Mouse (Mus musculus): ENCODE results near the gene Blm. TPM values are rescaled to one million over a fixed set of nuclear protein-coding genes. Genes with fewer than 3 reads are reported as not detected.

Blm gene
- polyA plus RNA-seq, 1 experiment from 2014 or later = 12.9 TPM

- H3K4me2 ChIP-seq (ENCODE audit: low read length) = no peak overlapping the region
- H3K9me3 ChIP-seq (ENCODE audit: control insufficient read depth, low read length) = no peaks in the 10 kb centered on the region
- no peak overlapping the region for H3K9ac ChIP-seq (replicated peaks; ENCODE audit: low read length)
- ATAC-seq (ENCODE audit: low FRiP score, low TSS enrichment) = no peak
- no peak overlapping the region for H3K4me3 ChIP-seq (replicated peaks; ENCODE audit: low read depth, low read length)
- H3K36me3 ChIP-seq (ENCODE audit: control insufficient read depth, insufficient read depth, low read length) = no peaks in the 10 kb centered on the region
- 0 out of 2 replicates have a peak, but pooled peaks cover 10% of the 10 kb centered on the region for H3K4me1 ChIP-seq (ENCODE audit: control insufficient read depth, insufficient read depth, low read length)
- DNase-seq = no peak
- H3K27ac ChIP-seq (replicated peaks; ENCODE audit: low read depth, low read length) = no peak overlapping the region
- WGBS = 83% methylated on average over 8 of the region's 8 CpGs
- H3K27me3 ChIP-seq (ENCODE audit: control insufficient read depth, insufficient read depth, low read length) = no peaks in the 10 kb centered on the region
Measured at GRCm38 (mm10) chr7:80567982-80568381, 33.1 kb upstream of the Blm start.

- 79% methylated on average over 5 of the region's 5 CpGs for WGBS
- Histone ChIP-seq H3K9ac (replicated peaks; ENCODE audit: low read length) (no peak overlapping the region), H3K4me3 (replicated peaks; ENCODE audit: low read depth, low read length) (no peak overlapping the region), H3K27me3 (ENCODE audit: control insufficient read depth, insufficient read depth, low read length) (no peaks in the 10 kb centered on the region), H3K36me3 (ENCODE audit: control insufficient read depth, insufficient read depth, low read length) (no peaks in the 10 kb centered on the region), H3K9me3 (ENCODE audit: control insufficient read depth, low read length) (no peaks in the 10 kb centered on the region), H3K4me2 (ENCODE audit: low read length) (no peak overlapping the region), H3K4me1 (ENCODE audit: control insufficient read depth, insufficient read depth, low read length) (no peaks in the 10 kb centered on the region), H3K27ac (replicated peaks; ENCODE audit: low read depth, low read length) (no peak overlapping the region)
- no peak for ATAC-seq (ENCODE audit: low FRiP score, low TSS enrichment)
- DNase-seq = no peak
Measured at GRCm38 (mm10) chr7:80561931-80562330, 27.0 kb upstream of the Blm start.

GRCm38 (mm10) chr7:80561271-80561670 is 26.4 kb upstream of the Blm start:
- 85% methylated on average over 9 of the region's 9 CpGs for WGBS
- Histone ChIP-seq H3K27ac (replicated peaks; ENCODE audit: low read depth, low read length) (no peak overlapping the region), H3K36me3 (ENCODE audit: control insufficient read depth, insufficient read depth, low read length) (no peaks in the 10 kb centered on the region), H3K27me3 (ENCODE audit: control insufficient read depth, insufficient read depth, low read length) (no peaks in the 10 kb centered on the region), H3K9me3 (ENCODE audit: control insufficient read depth, low read length) (no peaks in the 10 kb centered on the region), H3K4me2 (ENCODE audit: low read length) (no peak overlapping the region), H3K9ac (replicated peaks; ENCODE audit: low read length) (no peak overlapping the region), H3K4me3 (replicated peaks; ENCODE audit: low read depth, low read length) (no peak overlapping the region), H3K4me1 (ENCODE audit: control insufficient read depth, insufficient read depth, low read length) (no peaks in the 10 kb centered on the region)
- no peak for DNase-seq
- no peak for ATAC-seq (ENCODE audit: low FRiP score, low TSS enrichment)

- no peak overlapping the region for H3K4me3 ChIP-seq (replicated peaks; ENCODE audit: low read depth, low read length)
- no peak for DNase-seq
- no peaks in the 10 kb centered on the region for H3K27me3 ChIP-seq (ENCODE audit: control insufficient read depth, insufficient read depth, low read length)
- WGBS = 69% methylated on average over 5 of the region's 5 CpGs
- H3K36me3 ChIP-seq (ENCODE audit: control insufficient read depth, insufficient read depth, low read length) = no peaks in the 10 kb centered on the region
- no peak overlapping the region for H3K4me2 ChIP-seq (ENCODE audit: low read length)
- H3K27ac ChIP-seq (replicated peaks; ENCODE audit: low read depth, low read length) = no peak overlapping the region
- no peaks in the 10 kb centered on the region for H3K9me3 ChIP-seq (ENCODE audit: control insufficient read depth, low read length)
- no peak for ATAC-seq (ENCODE audit: low FRiP score, low TSS enrichment)
- H3K4me1 ChIP-seq (ENCODE audit: control insufficient read depth, insufficient read depth, low read length) = no peaks in the 10 kb centered on the region
- no peak overlapping the region for H3K9ac ChIP-seq (replicated peaks; ENCODE audit: low read length)
Measured at GRCm38 (mm10) chr7:80558572-80558971, 23.7 kb upstream of the Blm start.

- Histone ChIP-seq H3K4me1 (ENCODE audit: control insufficient read depth, insufficient read depth, low read length) (no peaks in the 10 kb centered on the region), H3K27ac (replicated peaks; ENCODE audit: low read depth, low read length) (no peak overlapping the region), H3K9ac (replicated peaks; ENCODE audit: low read length) (no peak overlapping the region), H3K4me2 (ENCODE audit: low read length) (no peak overlapping the region), H3K4me3 (replicated peaks; ENCODE audit: low read depth, low read length) (no peak overlapping the region), H3K9me3 (ENCODE audit: control insufficient read depth, low read length) (no peaks in the 10 kb centered on the region), H3K36me3 (ENCODE audit: control insufficient read depth, insufficient read depth, low read length) (no peaks in the 10 kb centered on the region), H3K27me3 (ENCODE audit: control insufficient read depth, insufficient read depth, low read length) (no peaks in the 10 kb centered on the region)
- ATAC-seq (ENCODE audit: low FRiP score, low TSS enrichment) (no peak), DNase-seq (no peak)
- WGBS = 64% methylated on average over 8 of the region's 8 CpGs
Measured at GRCm38 (mm10) chr7:80558101-80558500, 23.2 kb upstream of the Blm start.

GRCm38 (mm10) chr7:80557161-80557560 is 22.2 kb upstream of the Blm start:
- Histone ChIP-seq H3K9ac (replicated peaks; ENCODE audit: low read length) (no peak overlapping the region), H3K36me3 (ENCODE audit: control insufficient read depth, insufficient read depth, low read length) (no peaks in the 10 kb centered on the region), H3K27ac (replicated peaks; ENCODE audit: low read depth, low read length) (no peak overlapping the region), H3K9me3 (ENCODE audit: control insufficient read depth, low read length) (no peaks in the 10 kb centered on the region), H3K4me3 (replicated peaks; ENCODE audit: low read depth, low read length) (no peak overlapping the region), H3K27me3 (ENCODE audit: control insufficient read depth, insufficient read depth, low read length) (no peaks in the 10 kb centered on the region), H3K4me2 (ENCODE audit: low read length) (no peak overlapping the region), H3K4me1 (ENCODE audit: control insufficient read depth, insufficient read depth, low read length) (no peaks in the 10 kb centered on the region)
- DNase-seq (no peak), ATAC-seq (ENCODE audit: low FRiP score, low TSS enrichment) (no peak)
- WGBS = 85% methylated on average over 4 of the region's 4 CpGs

GRCm38 (mm10) chr7:80556166-80556565 is 21.2 kb upstream of the Blm start:
- no peak for ATAC-seq (ENCODE audit: low FRiP score, low TSS enrichment)
- 86% methylated on average over 3 of the region's 3 CpGs for WGBS
- H3K4me1 ChIP-seq (ENCODE audit: control insufficient read depth, insufficient read depth, low read length) = no peaks in the 10 kb centered on the region
- no peaks in the 10 kb centered on the region for H3K27me3 ChIP-seq (ENCODE audit: control insufficient read depth, insufficient read depth, low read length)
- H3K27ac ChIP-seq (replicated peaks; ENCODE audit: low read depth, low read length) = no peak overlapping the region
- no peak overlapping the region for H3K4me2 ChIP-seq (ENCODE audit: low read length)
- DNase-seq = no peak
- no peak overlapping the region for H3K9ac ChIP-seq (replicated peaks; ENCODE audit: low read length)
- no peak overlapping the region for H3K4me3 ChIP-seq (replicated peaks; ENCODE audit: low read depth, low read length)
- no peaks in the 10 kb centered on the region for H3K9me3 ChIP-seq (ENCODE audit: control insufficient read depth, low read length)
- H3K36me3 ChIP-seq (ENCODE audit: control insufficient read depth, insufficient read depth, low read length) = no peaks in the 10 kb centered on the region

GRCm38 (mm10) chr7:80555146-80555545 is 20.2 kb upstream of the Blm start:
- Histone ChIP-seq H3K4me3 (replicated peaks; ENCODE audit: low read depth, low read length) (no peak overlapping the region), H3K9ac (replicated peaks; ENCODE audit: low read length) (no peak overlapping the region), H3K27ac (replicated peaks; ENCODE audit: low read depth, low read length) (no peak overlapping the region), H3K4me1 (ENCODE audit: control insufficient read depth, insufficient read depth, low read length) (no peaks in the 10 kb centered on the region), H3K9me3 (ENCODE audit: control insufficient read depth, low read length) (no peaks in the 10 kb centered on the region), H3K36me3 (ENCODE audit: control insufficient read depth, insufficient read depth, low read length) (no peaks in the 10 kb centered on the region), H3K4me2 (ENCODE audit: low read length) (no peak overlapping the region), H3K27me3 (ENCODE audit: control insufficient read depth, insufficient read depth, low read length) (no peaks in the 10 kb centered on the region)
- no peak for DNase-seq
- 70% methylated on average over 3 of the region's 3 CpGs for WGBS
- ATAC-seq (ENCODE audit: low FRiP score, low TSS enrichment) = no peak

- no peak overlapping the region for H3K27ac ChIP-seq (replicated peaks; ENCODE audit: low read depth, low read length)
- H3K36me3 ChIP-seq (ENCODE audit: control insufficient read depth, insufficient read depth, low read length) = no peaks in the 10 kb centered on the region
- H3K4me1 ChIP-seq (ENCODE audit: control insufficient read depth, insufficient read depth, low read length) = no peaks in the 10 kb centered on the region
- H3K4me3 ChIP-seq (replicated peaks; ENCODE audit: low read depth, low read length) = no peak overlapping the region
- no peak for DNase-seq
- ATAC-seq (ENCODE audit: low FRiP score, low TSS enrichment) = no peak
- 82% methylated on average over 22 of the region's 22 CpGs for WGBS
- H3K9me3 ChIP-seq (ENCODE audit: control insufficient read depth, low read length) = no peaks in the 10 kb centered on the region
- no peak overlapping the region for H3K4me2 ChIP-seq (ENCODE audit: low read length)
- H3K9ac ChIP-seq (replicated peaks; ENCODE audit: low read length) = no peak overlapping the region
- H3K27me3 ChIP-seq (ENCODE audit: control insufficient read depth, insufficient read depth, low read length) = no peaks in the 10 kb centered on the region
Measured at GRCm38 (mm10) chr7:80554180-80555021, 19.5 kb upstream of the Blm start.

Data from midbrain, embryonic 14.5 days (tissue).